Mouse (Mus musculus): ENCODE data around the gene Insc.
A peak's percentile ranks its signal among the peaks of the same experiment; 100 is the strongest.

Gene Insc

DNA sequence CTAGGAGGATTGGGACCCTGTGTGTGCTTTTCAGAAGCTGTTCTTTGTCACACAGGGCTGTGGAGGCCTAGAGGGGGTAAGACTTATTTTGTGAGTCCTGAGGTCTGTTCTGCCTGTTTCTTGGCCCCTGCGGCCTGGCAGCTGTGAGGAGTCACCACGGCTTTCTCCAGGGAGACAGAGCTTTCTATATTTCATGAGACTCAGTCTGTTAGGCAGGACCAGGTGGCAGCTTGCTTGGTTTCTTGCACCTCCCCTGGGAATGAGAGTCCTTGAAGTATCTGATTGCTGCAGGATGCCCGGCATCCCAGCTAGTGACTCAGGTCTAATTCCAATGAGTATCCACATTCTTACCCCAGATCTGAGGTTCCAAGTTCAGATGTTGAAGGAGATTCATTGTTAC lies 21.8 kb downstream of the Insc start:
- no peak for DNase-seq

DNA sequence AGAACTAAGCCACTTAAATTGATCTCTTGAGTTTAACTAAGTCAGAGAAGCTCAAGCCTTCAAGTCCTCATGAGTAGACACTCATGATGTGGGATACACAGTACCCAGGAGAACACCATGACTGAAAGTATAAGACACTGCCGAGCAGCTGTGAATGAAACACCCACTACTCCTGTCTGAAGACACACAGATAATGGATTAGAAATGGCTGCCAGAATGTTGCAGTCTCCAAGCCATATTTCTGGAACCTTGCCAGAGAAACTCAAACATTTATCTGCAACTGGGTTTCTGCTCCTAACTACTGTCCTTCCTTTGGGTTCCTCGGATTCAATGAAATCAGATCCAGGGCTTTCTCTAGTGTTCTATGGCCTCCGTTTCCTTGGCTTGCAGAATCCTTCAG lies 23.0 kb downstream of the Insc start:
- no peak for DNase-seq

DNA sequence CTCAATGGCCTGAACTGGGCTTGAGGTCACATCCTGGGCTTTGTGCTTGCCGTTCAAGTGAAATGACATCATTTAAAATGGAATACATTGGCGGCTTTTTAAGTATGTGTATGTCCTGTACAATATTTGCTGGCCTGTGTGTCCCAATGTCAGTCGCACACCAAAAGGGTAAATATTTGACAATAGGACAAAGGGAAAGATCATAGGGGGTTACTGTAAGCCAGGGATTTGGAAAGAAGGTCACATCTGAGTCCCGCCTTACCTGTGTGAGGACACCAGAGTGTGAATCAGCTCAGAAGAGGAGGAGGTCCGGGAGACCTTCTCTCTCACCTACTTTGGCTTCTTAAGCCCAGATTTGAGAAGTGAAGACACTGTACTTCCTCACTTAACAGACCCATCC lies 25.0 kb downstream of the Insc start:
- no peak for DNase-seq

DNA sequence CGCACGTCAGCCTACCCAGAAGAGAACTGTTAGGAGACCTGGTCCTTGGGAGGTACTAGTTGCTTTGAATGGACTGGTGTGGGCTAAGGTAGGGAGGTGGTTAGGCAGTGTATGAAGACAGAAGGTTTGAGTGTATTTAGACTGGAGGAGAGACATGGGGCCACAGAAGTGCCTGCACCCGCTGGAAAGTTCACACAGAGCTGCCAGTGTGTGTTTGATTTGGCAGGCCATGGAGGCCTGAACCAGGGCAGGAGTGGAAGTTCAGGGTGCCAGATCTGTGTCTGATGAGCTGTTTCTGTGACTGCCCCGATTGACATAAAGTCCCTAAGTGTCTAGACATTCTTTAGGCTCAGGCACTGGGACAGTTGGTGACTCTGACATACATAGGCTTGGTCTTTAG lies 25.5 kb downstream of the Insc start:
- DNase-seq = no peak

DNA sequence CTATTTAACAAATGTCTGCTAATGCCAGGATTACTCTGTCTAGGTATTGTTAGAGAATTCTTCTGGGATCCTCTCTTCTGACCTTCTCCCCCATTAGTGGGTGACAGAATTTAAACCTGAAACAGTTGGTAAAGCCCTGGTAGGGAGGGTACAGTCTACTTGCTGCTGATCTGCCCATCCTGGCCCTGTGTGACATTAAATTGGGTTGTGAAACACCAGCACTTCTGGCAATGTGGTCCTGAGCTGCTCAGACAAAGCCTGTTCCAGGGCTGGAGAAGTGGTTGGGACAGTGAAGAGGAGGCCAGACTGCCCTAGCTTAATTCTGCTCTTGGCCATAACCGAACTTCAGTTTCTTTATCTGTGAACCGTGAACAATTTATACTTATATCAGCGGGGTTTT lies 27.1 kb downstream of the Insc start:
- no peak for DNase-seq

DNA sequence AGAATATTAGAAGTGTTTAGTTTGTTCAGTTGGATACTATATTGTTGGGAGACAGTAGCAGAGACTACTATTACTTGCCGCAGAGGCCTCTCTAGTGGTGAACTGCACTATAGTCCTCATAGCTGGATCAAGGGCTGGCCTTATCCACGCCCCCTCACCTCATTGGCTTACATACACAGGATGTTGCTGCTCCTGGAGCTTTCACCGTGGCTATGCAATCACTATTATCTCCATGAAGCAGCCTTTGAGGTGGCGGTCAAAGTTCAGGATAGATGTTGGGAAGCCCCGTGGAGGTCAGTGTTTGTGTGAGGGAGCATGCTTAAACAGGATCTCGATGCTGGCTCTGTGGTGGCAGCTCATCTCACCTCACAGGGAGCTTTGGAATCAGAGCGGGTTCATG lies 28.3 kb downstream of the Insc start:
- no peak for DNase-seq

DNA sequence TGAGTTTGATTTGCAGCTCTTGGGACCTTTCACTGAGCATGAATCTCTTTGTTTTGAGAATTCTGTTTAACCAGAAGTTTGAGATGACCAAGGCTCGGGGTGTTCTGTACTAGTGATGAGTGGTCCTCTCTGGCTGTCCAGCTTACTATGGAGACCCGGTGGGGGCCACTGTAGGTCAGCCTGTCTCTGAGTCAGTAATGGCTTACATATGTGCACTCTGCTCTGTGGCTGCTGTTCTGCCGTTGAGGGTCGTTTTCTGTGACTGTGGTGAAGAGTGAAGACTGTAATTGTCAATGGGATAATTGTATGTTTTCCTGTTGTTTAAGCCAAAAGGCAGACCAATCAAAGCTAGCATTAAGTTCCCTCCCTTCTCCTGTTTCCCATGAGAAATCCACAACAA lies 30.3 kb downstream of the Insc start:
- DNase-seq = no peak

DNA sequence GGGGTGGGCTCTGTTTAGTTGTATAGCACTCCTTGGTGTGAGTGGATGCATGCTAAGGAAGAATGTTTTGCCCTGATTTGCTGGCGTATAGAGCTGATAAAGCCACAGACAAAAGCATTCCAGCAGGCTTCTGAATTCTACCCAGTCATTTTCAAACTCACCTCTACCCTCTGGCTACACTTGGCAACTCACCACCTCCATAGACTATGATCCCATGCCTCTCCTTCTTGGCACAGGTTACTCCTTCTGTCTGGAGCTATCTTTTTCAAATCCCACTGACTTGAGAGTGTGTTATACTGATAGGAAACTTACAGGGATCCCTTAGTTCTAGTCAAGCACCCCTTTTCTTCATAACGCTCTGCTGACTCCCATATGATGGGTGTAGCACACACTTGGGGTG lies 32.4 kb downstream of the Insc start:
- DNase-seq = no peak

DNA sequence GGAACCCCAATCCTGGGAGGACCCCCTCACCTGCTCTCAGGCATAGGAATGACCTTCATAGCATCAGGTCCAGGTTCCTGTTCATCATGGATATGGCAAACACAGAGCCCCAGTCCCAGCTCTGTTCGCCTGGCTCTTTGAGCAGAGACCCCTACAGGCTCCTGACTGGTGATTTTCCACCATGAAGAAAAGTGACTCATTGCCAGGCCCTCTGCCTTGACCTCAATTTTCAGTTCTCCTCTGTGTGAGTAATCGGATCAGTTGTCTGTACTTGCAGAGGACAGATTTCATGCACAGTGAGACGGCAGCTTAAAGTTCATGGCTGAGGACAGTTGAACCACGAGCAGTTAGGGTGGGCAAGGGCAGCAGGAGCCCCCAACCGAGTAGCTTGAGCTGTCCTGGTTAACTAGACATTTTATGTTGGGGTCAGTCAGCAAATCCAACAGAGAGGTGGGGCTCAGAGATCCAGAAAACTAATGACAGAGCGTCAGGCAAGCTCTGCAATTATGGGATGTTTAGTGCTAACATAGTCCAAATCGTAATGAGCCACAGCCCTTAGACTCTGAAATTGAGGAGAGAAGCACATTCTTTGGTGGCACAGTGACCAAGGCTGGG lies 34.8 kb downstream of the Insc start:
- DNase-seq = no peak

DNA sequence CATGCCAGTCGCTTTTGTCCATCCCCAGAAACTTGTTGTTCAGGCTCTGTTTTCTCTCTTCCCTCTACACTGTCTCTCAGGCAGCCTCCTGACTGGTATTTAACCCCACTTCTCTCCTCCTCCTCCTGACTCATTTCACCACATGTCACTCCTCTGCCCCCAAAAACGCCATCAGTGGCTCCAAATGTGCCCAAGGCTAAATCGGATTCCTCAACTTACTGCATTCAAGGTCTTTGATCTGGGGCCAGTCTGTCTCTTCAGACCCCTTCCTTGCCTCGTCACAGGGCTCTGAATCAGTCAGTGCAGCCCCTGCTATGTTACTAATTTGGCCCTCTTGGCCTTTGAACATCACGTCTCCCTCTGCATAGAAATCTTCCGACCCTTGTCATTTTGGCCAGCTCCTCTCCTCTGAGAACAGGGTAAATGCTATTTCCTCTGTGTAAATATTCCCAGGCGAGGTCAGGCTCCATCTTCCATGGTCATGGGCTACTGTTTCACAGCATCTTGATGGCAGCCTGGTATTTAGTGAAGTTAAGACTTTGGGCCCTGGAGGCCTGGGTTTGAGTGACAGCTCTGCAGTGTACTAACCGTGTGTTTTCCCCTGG lies 35.7 kb downstream of the Insc start:
- no peak for DNase-seq

DNA sequence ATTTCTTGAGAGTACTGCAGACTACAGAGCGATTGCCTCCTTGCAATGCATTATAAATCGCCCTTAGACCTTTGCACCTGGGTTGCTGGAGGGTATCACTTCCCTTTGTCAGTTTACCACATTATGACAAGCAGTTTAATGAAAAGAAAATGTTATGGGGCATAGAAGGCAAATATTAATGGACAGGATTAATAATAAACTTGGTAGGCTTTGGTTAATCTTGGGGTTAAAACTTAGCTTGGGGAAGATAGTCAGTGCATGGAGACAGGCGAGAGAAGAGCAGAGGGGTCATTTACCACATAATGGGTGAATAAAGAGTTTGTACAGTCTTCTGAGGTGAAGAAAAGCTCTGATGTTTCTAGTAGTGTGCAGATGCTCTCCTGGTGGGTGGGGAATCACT lies 39.8 kb downstream of the Insc start:
- no peak for DNase-seq

DNA sequence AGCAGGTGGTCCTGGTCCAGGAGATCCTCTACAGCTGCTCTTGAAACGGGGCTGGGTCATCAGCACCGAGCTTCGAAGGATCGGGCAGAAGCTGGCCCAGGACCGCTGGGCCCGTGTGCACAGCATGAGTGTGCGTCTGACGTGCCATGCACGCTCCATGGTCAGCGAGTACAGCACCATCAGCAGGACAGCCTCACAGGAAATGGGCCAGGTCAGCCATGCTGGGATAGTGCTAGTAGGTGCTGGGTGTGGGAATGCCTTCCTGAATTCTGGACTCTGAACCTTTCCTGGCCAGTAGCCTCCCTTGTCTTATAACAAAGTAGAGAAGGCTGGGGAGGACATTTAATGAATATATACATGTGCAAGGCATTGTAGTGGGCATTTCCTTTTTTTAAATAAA lies 47.6 kb downstream of the Insc start:
- no peak for DNase-seq

DNA sequence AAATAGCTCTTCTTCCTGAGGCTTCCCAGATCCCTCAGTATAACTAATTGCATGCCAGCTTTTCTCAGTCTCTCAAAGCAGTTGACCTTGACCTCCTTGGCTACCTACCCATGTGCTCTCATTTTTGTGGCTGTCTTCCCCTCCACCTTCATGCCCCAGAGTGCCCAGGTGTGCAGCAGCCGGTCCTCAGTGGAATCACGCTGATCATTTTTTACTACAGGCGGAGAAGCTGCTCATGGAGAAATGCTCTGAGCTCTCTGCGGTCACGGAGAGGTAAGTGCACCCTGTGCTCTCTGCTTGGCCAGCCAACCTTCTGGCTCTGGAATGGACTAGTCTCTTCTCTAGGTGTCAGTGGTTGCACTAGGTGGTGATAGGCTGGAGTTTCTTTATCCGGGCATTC lies 48.5 kb downstream of the Insc start:
- DNase-seq = no peak

DNA sequence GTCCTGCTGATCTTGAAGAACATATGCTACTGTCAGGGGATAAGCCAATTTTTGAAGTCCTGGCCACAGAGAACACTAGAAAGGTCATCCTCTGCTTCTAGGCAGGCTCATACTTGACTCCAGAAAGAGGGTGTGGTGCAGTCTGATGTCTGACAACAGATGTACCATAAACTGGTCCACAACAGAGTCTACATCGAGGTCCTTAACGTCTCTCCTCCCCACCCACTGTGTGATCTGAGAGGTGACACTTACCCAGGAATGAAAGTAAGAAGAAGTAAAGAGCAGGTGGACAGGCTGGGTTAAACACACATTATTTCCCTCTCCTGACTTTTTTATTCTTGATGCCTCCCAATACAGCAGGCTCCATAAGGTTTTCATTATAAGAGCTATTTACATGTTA lies 50.9 kb downstream of the Insc start:
- no peak for DNase-seq

DNA sequence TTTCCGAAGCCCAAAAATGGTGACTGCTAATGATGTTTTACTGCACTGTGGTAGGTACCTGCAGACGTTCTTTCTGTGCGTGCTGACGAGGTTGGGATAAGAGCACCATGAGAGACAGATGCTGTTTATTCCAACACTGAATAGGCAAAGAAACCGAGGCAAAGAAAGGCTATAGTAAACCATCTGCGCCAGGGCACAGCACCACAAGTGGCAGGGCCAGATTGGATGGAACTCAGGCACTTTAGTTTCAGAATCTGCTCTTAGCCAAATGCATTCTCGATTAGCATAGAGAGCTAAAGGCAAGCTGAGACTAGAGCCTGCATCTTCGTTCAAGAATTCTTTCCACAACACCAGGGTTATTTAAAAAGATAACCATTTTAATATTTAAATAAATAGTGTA lies 59.1 kb downstream of the Insc start:
- DNase-seq = peak; percentile 36

DNA sequence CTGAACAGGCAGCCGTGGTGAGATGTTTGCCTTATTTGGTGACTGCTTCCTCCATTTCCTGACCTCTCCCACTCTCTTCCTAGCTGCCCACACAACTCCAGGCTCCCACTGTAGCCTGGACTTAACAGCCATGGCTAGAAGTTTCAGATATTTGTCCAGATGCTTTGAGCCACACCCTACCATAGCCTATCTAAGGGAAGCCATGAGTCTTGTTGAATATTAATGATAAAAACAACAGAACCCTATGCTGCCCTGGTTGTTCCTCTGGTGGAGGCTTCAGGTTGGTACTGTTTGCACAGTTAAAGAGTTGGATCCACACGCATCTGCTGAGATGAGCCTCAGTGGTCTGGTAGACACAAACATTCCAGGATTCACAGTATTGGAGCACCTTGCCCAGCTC lies 61.8 kb downstream of the Insc start:
- no peak for DNase-seq

DNA sequence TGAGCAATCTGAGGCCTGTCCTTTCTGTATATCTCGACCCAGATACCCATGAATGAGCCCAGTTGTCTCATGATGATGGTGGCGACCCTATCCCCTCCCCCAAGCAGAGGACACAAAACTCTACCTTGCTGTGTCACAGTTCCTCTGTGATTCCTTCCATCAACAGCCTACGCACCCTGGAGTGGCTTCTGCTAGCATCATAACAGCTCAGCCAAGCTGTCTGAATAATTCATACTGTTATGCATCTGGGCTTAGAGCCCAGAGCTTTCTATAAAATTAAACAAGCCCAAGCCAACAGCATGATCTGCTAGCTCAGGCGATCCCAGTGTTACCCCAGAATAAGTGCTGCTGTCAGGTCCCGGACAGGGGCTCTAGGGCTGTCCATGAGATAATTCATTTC lies 63.8 kb downstream of the Insc start:
- DNase-seq = peak; percentile 43

DNA sequence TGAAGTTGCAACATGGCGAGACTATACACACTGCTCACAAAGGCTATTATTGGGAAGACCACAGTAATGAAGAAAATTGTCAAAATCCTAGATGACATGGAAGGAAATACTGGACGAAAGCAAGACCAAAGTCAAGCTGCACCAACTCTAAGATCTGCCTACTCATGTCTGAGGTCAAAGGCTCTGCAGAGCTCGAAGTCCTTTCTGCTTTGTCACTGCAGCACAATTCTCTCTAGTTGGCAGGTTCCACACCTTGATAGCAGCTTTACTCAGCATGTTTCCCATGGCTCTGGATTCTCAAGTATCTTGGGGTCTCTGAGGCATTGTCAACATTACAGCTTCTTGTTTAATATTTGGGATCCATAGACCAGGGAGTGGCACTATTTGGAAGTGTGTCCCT lies 64.8 kb downstream of the Insc start:
- DNase-seq = no peak

DNA sequence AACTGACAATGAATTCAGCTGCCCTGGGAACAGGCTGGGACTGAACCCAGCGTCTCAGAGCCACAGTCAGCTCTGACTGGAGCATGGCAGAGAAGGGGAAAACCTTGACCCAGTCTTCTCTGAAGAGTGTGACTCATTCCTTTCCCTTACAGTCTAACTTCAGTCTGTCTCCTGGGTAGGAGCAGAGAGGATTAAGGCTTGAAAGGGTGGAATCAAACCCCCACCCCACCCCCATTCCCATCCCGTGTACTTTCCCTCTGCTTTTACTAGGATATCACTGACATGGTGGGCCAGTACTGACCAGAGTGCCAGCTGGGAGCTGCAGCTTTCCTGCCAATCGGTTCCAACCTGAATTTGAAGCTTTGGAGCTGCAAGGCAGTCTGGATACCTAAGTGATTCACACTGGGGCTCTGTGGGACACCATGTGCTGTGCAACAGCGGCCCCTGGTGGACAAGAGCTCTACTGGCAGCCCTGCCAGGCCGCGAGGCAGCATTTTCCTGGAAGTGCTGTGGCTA lies 73.9 kb downstream of the Insc start:
- peak; percentile 82 for DNase-seq

DNA sequence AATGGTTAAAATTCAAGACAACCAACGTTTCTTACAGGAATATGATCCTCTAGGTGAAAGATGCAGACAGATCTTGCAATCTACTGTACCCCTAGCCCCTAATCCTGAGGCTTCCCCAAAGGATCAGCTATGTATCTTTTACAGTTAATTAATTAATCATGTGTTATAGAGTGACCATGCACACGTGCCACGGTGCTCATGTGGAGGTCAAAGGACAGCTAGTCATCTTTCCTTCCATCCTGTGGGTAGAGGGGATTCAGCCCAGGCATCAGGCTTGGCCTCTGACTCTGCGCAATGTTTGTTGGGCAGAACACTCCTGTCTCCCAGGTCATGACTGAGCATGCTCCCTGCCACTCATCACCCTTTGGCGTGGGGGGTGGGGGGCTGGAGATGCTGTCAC lies 74.4 kb downstream of the Insc start:
- DNase-seq = no peak

DNA sequence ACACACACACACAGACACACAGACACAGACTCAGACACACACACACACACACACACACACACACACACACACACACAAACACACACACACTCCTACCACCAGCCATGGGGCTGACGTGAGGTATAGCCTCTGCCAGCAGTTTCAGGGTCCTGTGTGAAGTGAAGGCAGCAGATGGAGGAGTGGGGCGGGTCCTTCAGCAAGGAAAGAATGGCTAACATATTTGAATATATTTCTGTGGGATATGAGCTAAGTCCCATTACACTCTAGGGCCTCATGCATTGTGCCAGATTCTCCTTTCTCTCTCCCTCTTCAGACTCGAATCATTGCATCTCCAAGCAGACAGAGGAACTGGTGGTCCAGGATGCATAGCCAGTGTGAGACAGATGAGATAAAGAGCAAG lies 74.9 kb downstream of the Insc start:
- DNase-seq = no peak

DNA sequence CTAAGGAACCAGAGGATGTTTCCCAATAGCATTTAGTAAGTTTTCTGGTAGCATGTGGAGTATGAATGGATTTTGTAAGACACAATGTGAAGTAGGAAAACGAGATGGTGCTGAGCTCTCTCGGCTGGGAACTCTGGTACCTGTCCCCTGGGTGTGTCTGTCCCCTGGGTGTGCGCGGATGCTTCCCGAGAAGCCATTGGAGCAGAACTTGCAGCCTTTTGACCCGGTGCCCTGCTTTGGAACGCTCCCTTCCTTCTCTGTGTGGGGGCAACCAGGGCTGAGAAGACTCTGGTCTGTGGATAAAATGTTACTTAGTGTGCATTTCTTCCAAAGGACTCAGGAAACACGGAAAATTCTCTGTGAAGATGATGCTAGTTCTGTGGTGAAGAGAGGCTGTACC lies 75.3 kb downstream of the Insc start:
- no peak for DNase-seq

DNA sequence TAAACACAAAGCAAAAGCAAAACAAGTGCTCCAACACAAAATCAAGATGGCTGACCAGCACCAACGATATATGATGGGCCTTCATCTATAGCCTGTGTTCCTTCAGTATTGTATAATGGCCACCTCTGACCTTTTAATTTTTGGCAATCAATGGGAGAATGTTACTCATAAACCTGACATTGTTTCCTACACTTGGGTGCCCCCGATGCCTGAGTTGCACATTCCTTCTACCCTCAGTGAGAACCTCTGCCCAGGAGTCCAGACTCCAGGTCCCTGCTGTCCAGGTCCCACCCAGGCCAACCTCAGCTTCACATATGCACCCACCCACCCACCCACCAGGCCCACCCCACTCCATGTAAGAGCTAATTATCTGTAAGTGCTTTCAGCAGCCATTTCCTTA lies 79.2 kb downstream of the Insc start:
- DNase-seq = no peak

DNA sequence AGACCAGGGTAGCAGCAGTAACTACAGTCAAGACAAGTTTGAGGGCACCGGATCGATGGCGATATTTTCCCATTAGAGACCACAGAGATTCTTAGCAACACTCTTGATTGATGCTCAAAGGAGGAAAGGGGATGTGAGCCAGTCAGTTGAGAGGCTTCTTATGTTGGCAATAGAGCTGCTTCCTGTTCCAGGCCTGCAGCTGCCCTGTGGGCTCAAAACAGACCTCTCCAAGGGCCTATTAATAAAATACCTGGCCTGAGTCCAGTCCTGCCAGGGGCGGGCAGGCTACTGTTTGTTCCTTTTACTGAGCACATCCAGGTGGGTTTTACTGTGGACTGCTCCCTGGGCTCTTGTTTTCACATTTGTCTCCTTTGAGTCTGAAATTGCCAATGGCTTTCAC lies 83.9 kb downstream of the Insc start:
- DNase-seq = no peak

DNA sequence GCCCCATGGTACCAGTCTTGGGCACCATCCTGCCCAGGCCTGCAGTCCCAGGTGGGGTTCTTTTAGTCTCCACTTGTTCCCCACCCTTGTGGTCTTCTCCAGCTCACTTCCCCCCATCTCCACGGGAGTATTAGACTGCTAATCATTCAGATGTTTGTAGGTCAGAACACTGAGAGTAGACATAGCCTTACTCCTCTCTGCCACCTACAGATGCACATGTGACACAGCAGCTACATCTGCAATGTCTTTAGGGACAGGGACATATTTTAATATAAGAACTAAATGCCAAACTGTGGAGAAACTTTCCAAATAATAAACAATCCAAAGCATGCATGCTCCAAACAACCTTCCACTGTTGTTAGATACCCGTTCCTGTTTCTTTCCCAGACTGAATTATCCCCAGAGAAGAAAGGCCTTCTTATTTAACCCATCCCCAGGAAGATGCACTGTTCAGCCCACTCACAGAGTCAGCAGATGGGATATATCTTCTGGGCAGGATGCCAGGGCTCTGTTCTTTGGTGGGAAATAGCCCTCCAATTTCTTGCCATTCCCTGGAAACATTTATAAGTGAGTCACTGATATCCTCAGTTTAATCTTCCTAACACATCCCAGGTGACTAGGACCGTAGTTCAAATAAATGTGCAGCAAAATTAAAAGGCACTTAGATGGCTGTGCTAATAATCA lies 88.9 kb downstream of the Insc start:
- DNase-seq = peak; percentile 24
